Mouse (Mus musculus): ENCODE results near the gene Gm28102. TPM values are rescaled to one million over a fixed set of nuclear protein-coding genes. Genes with fewer than 3 reads are reported as not detected.
"Not testable (repeated sequence)": the region's sequence is repeated elsewhere in the genome, so short reads cannot be mapped to it uniquely, and the experiment has no call there.

Gm28102 gene
- not detected in 2 replicates for polyA plus RNA-seq (2014; fragmentation: Nextera tagmentation; extraction: Ambion mirVana)

DNA sequence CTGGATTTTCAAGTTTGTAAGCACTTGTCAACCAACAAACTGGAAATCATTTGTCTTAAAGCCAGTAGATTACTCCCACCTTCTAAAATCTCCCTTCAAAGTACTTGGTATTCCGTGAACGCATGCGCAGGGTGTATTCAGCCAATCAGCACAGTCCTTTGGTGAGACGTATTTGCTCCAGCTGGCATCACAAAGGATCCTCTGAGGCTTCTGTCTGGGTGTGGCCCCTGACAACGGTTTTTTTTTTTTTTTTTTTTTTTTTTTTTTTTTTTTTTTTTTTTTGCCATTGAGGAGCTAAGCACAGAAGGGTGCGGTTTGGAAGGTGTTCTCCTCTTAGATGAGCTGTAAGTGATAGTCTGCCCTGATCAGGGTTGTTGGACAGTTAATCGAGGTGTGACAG, at the start of gene Gm28102:
Gene Gm28102, plus strand, starts transcription at position 301 of the 400 bp plus-strand sequence.
- H3K4me2 ChIP-seq (ENCODE audit: low read length); ATAC-seq; H3K9me3 ChIP-seq (replicated peaks; ENCODE audit: control insufficient read depth, low read length); H3K27ac ChIP-seq (ENCODE audit: low read depth, low read length); H3K36me3 ChIP-seq (ENCODE audit: control insufficient read depth, insufficient read depth, low read length); H3K27me3 ChIP-seq (replicated peaks; ENCODE audit: control insufficient read depth, insufficient read depth, low read length); DNase-seq (ENCODE audit: low spot score); H3K4me3 ChIP-seq (ENCODE audit: low read depth, low read length); H3K9ac ChIP-seq (ENCODE audit: low read length); H3K4me1 ChIP-seq (ENCODE audit: control insufficient read depth, insufficient read depth, low read length): not testable (repeated sequence)
- no CpG with 5 or more reads among the region's 7 CpGs for WGBS
